Mouse (Mus musculus): ENCODE measurements around the gene Atg4d.

The Atg4d gene

GRCm38 (mm10) chr9:21273520-21274228 lies 8.6 kb downstream of the Atg4d start:
- DNase-seq (ENCODE audit: low spot score in 2 of 2) = no peak

GRCm38 (mm10) chr9:21274336-21274735 lies 9.2 kb downstream of the Atg4d start:
- no peak for DNase-seq (ENCODE audit: low spot score in 2 of 2)

- DNase-seq (ENCODE audit: low spot score in 2 of 2) = no peak
These were observed 10.1 kb downstream of the Atg4d start for GRCm38 (mm10) chr9:21275013-21275710.

GRCm38 (mm10) chr9:21275727-21276126 lies 10.6 kb downstream of the Atg4d start:
- DNase-seq (ENCODE audit: low spot score in 2 of 2) = no peak

- no peak for DNase-seq (ENCODE audit: low spot score in 2 of 2)
These were observed 11.2 kb downstream of the Atg4d start for GRCm38 (mm10) chr9:21276307-21276706.

GRCm38 (mm10) chr9:21277776-21278175 lies 12.7 kb downstream of the Atg4d start:
- no peak for DNase-seq (ENCODE audit: low spot score in 2 of 2)

- no peak for DNase-seq (ENCODE audit: low spot score in 2 of 2)
These were observed 18.5 kb downstream of the Atg4d start for GRCm38 (mm10) chr9:21283591-21283990.

- DNase-seq (ENCODE audit: low spot score in 2 of 2) = no peak
These were observed 18.9 kb downstream of the Atg4d start for GRCm38 (mm10) chr9:21283994-21284393.

GRCm38 (mm10) chr9:21286753-21287152 lies 21.7 kb downstream of the Atg4d start:
- no peak for DNase-seq (ENCODE audit: low spot score in 2 of 2)

GRCm38 (mm10) chr9:21287571-21288402 lies 22.7 kb downstream of the Atg4d start, which contains the start of gene Kri1:
Gene Kri1, minus strand, starts transcription at chr9:21287969.
- peak; percentile 97 to 99 for DNase-seq (ENCODE audit: low spot score in 2 of 2)

- DNase-seq (ENCODE audit: low spot score in 2 of 2) = peak; percentile 59
These were observed 23.6 kb downstream of the Atg4d start for GRCm38 (mm10) chr9:21288404-21289336.

- no peak for DNase-seq (ENCODE audit: low spot score in 2 of 2)
These were observed 24.2 kb downstream of the Atg4d start for GRCm38 (mm10) chr9:21289337-21289671.

GRCm38 (mm10) chr9:21290589-21290988 lies 25.5 kb downstream of the Atg4d start:
- DNase-seq (ENCODE audit: low spot score in 2 of 2) = peak; percentile 67 to 71

GRCm38 (mm10) chr9:21291022-21291787 lies 26.1 kb downstream of the Atg4d start, which contains the start of gene Cdkn2d:
Gene Cdkn2d, minus strand, starts transcription at chr9:21291407.
- DNase-seq (ENCODE audit: low spot score in 2 of 2) = peak; percentile 99 to 100

- peak in 1 of 2 experiments; percentile 11 for DNase-seq (ENCODE audit: low spot score in 2 of 2)
These were observed 26.8 kb downstream of the Atg4d start for GRCm38 (mm10) chr9:21291868-21292267.

- no peak for DNase-seq (ENCODE audit: low spot score in 2 of 2)
These were observed 27.2 kb downstream of the Atg4d start for GRCm38 (mm10) chr9:21292271-21292670.

GRCm38 (mm10) chr9:21299014-21299413 lies 33.9 kb downstream of the Atg4d start:
- no peak for DNase-seq (ENCODE audit: low spot score in 2 of 2)

- DNase-seq (ENCODE audit: low spot score in 2 of 2) = no peak
These were observed 40.0 kb downstream of the Atg4d start for GRCm38 (mm10) chr9:21305065-21305464.

- no peak for DNase-seq (ENCODE audit: low spot score in 2 of 2)
These were observed 44.2 kb downstream of the Atg4d start for GRCm38 (mm10) chr9:21309150-21309741.

GRCm38 (mm10) chr9:21311695-21312094 lies 46.6 kb downstream of the Atg4d start:
- DNase-seq (ENCODE audit: low spot score in 2 of 2) = no peak

Measured in thymus, postnatal 10 days (tissue).